Mouse (Mus musculus): Measurements from ENCODE around the gene Ifi27.
"Not testable (repeated sequence)": the region's sequence is repeated elsewhere in the genome, so short reads cannot be mapped to it uniquely, and the experiment has no call there.

Gene Ifi27

GRCm38 (mm10) chr12:103433986-103434731 lies at the start of gene Ifi27:
Gene Ifi27, plus strand, starts transcription at chr12:103434211.
- DNase-seq (ENCODE audit: low spot score) = no peak

DNA sequence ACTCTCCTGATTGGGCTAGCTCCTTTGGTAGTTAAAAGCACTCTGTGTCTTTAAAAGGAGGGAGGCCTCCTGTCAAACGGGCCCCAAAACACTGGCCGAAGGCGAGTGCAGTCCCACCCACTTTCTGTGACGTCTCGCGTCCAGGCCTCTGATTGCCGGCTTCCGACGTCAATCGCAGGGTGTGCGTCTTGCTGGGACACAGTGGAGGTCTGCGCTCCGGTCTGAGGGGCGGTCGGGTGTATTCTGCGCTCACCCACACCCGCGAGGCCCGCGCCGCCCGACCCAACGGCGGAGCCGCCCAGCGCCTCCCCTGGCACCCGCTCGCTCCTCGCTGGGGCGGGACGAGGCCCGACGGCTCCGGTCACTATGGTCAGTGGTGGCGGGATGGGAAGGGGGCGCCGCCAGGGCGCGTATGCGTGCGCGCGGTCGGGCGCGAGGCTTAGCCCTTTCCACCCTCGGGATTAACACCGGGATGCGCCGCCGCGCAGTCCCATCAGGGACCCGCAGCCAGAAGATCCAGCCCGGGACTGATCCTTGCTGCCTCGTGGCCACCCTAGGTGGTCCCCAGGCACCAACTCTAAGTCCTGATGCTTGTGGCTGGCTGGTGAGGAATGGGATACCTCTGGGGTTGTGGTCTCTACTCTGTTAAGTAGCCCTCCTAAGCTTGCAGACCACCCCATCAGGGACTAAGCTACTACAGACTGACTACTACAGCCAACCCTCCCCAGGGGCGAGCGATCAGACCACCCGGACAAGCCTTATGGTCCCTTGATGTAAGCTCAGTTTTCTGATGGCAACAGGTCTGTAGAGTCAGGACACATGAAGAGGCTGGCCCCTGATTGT lies 45.3 kb upstream of the Ifi27 start, which contains the start of gene Otub2:
Gene Otub2 (plus strand): TSS at position 178 of the 843 bp plus-strand sequence.
- peak; percentile 98 for DNase-seq (ENCODE audit: low spot score)

- peak; percentile 22 for DNase-seq (ENCODE audit: low spot score)
These were observed 44.7 kb upstream of the Ifi27 start for GRCm38 (mm10) chr12:103389348-103389727.

DNA sequence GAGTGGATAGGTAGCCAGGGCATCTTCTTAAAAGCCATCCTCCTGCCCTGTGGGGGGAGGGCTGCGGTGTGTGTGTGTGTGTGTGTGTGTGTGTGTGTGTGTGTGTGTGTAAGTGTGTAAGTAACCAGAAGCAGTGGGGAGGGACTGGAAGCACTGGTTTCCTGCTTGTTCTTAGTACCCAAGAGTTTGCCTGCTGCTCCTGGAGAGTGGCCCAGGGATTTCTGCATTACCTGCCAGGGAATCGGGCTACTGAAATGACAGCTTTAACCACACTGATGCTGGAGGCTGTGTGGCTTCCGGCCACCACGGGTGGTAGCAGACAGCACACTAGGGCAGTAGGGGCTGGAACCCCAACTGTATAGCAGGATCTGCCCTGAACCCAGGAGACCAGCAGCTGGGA lies 44.0 kb upstream of the Ifi27 start:
- DNase-seq (ENCODE audit: low spot score) = no peak

- DNase-seq (ENCODE audit: low spot score) = no peak
These were observed 42.9 kb upstream of the Ifi27 start for GRCm38 (mm10) chr12:103391098-103391497.

DNA sequence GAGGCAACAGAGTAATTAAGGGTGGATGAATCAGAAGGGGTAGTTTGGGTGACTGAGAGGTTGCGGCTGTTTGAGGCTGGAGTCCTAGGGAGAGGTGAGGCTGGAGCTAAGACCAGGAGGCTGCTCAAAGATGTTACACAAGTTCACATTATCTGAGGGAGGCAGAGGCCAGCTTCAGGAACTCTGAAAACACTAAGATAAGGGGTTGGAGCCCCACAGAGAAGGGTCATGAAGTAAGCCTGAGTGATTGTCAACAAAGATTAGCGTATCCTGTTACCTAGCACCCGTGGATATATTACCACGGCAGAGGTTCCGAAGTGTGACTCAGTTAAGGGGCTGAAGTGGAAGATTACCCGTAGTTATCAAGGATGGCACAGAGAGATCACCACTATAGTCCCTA lies 40.5 kb upstream of the Ifi27 start:
- peak; percentile 23 for DNase-seq (ENCODE audit: low spot score)

DNA sequence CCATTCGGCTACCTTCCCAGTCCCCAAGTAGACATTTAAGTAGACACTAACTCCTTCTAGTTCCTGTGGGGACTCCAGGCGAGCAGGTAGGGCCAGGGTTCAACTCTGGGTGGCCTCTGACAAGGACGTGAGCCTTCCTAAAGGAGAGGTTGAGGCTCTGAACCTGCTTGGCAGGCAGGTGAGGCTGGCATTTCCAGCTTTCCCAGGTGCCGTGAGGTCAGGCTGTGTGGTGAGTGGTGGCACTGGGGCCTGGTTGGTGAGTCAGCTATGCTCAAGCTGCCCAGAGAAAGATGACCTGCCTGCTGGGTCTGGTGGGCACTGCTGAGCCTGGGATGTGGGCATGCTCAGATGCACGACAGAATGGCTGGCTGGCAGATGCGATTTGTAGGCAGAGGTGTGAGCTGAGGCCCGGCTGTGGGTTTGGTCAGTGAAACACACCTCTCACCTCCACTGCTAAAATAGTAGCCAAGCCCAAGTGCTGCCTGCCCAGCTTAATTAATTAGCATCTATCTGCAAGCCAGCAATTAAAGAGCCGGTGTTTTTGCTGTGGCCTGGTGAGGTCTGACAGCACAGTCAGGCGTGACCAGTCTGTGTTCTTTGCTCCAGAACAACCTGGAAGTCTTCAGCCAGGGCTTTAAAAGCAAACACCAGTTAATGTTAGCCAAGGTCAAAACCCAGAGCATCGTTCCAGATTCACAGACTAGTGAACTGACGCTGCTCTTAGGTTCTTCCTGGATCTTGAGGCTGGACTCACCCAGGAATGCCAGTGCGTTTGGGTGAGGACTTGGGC lies 38.3 kb upstream of the Ifi27 start:
- DNase-seq (ENCODE audit: low spot score) = no peak

GRCm38 (mm10) chr12:103396751-103397150 lies 37.3 kb upstream of the Ifi27 start:
- no peak for DNase-seq (ENCODE audit: low spot score)

DNA sequence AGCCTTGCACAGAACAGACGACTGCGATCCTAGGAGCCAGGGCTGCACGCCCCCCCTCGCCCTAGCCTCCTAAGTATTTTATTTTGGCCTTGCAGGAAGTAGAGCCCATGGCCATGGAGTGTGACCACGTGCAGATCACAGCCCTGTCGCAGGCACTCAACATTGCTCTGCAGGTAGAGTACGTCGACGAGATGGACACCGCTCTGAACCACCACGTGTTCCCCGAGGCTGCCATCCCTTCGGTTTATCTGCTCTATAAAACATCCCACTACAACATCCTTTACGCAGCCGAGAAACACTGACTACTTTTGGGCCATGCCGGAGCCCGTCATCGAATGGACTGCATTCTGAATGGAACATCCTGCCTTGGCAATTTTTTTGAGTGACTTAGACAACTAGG lies 29.9 kb upstream of the Ifi27 start:
- no peak for DNase-seq (ENCODE audit: low spot score)

DNA sequence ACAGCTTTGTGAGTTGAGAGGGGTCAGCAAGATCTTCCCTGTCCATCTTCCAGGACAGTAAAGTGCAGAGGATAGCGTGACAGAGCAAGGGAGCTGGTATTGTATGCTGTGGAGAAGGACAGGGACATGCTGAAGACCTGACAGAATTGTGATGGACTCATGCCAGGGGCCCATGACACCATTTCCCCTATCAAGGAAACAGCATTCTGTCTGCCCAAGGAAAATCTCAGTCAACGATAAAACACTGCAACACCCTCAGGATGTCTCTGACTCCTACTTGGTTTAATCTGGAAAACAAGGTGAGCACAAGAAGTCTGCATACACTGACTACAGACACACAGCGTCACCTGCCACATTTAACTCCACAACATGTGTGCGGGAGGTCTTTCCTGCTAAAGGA lies 26.3 kb upstream of the Ifi27 start, which contains the start of gene 9330161L09Rik:
Gene 9330161L09Rik (minus strand): TSS at position 101 of the 400 bp plus-strand sequence.
- DNase-seq (ENCODE audit: low spot score) = no peak

- DNase-seq (ENCODE audit: low spot score) = no peak
These were observed 25.9 kb upstream of the Ifi27 start for GRCm38 (mm10) chr12:103408144-103408543.

DNA sequence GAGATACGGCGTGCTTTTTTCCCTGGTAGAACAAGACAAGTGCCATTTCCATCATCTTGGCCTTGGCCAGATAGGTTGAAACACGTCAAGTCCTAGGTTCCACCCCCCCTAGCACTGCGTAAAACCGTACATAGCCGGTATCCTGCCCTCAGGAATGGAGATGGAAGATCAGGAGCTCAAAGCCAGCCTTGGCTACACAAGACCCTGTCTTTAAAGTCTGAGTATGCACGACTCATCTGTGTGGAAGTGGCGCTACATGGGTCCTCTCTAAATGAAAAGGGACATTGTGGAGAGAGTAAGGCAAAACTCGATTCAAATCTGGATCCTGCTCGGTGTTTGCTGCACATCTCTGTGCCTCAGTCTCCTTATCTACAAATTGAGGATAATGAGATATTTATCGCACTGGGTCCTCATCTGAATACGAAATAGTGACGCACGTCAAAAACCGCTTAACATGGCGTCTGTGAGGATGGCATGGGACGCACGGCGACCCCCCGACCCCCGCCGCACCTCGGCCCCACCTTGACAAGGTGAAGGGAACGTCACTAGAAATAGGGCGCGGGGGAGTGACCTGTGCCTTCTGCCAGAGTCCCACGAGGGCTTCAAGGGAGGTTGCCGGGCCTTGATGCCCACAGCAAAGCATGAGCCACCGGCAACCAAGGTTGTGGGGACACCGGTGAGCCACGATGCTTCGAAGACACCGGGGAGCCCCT lies 8.8 kb upstream of the Ifi27 start:
- peak; percentile 9 for DNase-seq (ENCODE audit: low spot score)

- peak; percentile 97 for DNase-seq (ENCODE audit: low spot score)
These were observed 8.1 kb upstream of the Ifi27 start, which contains the start of gene Ddx24 for GRCm38 (mm10) chr12:103425729-103426470. Gene Ddx24, minus strand, starts transcription at chr12:103425830.

DNA sequence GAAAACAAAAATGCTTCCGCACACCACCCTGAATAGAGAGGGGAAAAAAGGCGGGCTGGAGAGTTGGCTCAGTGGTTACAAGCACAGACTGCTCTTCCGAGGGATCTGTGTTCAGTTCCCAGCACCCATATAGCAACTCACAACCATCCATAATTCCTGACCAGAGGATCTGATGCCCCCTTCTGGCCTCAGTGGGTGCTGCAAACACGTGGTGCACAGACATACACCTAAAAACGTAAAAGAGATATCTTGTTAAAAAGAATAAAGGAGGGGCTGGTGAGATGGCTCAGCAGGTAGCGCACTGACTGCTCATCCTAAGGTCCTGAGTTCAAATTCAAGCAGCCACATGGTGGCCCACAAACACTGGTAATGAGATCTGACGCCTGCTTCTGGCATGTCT lies 7.3 kb upstream of the Ifi27 start:
- DNase-seq (ENCODE audit: low spot score) = no peak

DNA sequence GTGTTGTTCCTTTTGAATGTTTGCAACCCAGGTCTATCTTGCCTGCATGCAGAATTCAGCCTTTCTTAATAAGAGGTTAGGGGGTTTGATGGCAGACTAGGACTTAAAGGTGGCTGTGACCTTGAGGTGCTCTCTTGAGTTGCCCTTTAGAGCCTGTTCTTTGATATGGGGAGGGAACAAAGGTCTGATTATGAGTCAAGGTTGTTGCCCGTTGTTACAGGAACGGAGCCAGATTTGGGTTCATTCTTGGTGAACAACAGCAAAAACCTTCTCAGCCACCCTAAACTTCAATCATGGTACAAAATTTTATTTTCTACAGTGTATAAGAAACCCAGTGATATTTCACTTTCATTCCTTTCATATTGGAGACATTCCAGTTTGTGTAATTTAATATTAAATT lies 581 bp upstream of the Ifi27 start:
- DNase-seq (ENCODE audit: low spot score) = no peak

GRCm38 (mm10) chr12:103434861-103435260 lies 850 bp downstream of the Ifi27 start:
- no peak for DNase-seq (ENCODE audit: low spot score)

DNA sequence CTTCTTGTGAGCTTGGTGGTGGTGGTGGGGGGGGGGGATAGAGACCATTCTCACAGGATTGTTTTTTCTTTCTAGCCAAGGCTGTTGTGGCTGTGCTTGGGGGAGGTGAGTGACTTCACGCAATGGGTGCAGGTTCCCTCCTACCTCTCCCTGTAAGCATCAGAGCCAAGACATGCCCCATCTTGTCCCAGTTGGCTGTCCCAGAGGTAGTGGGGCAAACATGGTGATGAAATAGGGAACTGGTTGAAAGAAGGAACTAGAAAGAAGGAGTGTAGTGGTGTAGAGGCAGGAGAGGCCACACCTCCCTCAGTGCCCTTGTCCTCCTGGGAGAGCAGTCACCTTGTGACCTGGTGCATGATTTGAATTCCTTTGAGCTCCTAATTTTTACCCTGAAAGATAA lies 3.6 kb downstream of the Ifi27 start:
- DNase-seq (ENCODE audit: low spot score) = no peak

- DNase-seq (ENCODE audit: low spot score) = no peak
These were observed 9.5 kb downstream of the Ifi27 start, which contains the start of gene Ifi27l2a for GRCm38 (mm10) chr12:103443524-103443923. Gene Ifi27l2a, minus strand, starts transcription at chr12:103443680.

DNA sequence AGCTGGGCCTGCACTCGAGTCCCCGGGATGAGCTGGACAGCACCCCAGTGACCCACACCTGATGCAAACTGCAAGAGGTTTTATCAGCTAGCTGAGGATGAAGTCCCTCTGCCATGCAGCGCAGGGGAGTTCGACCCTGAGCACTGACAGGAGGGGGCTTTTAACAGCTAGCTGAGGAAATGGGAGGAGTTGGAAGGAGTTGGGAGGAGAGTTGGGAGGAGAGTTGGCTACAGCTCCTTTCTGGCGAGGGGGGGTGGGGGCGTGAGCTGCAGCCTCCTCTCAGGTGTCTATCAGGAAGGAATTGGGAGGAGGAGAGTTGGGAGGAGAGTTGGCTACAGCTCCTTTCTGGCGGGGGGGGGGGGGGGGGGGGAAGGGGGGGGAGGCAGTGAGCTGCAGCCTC lies 10.2 kb downstream of the Ifi27 start:
- DNase-seq (ENCODE audit: low spot score) = not testable (repeated sequence)

- DNase-seq (ENCODE audit: low spot score) = no peak
These were observed 11.0 kb downstream of the Ifi27 start for GRCm38 (mm10) chr12:103445060-103445459.

GRCm38 (mm10) chr12:103453361-103453760 lies 19.4 kb downstream of the Ifi27 start:
- DNase-seq (ENCODE audit: low spot score) = no peak

Data from embryo, embryonic 10 days (tissue).